Mouse (Mus musculus) forebrain, embryonic 15.5 days (tissue): Measurements from ENCODE around the gene Tspan4. TPM values are rescaled to one million over a fixed set of nuclear protein-coding genes. Genes with fewer than 3 reads are reported as not detected.

Source experiments
- ATAC-seq: fragments of 200-750 bp; cut with Nextera tagmentation; replicated peaks from 2 replicates; pipeline ENCODE4 v1.8.0; 2017; ENCODE audit warnings: mild to moderate bottlenecking, moderate TSS enrichment, moderate library complexity
- H3K27ac ChIP-seq: fragments of 300-500 bp; sonication (generic); replicated peaks from 2 replicates; pipeline ENCODE4 v1.5.1; 2015; ENCODE audit warnings: mild to moderate bottlenecking, inconsistent platforms
- H3K27me3 ChIP-seq: fragments of 300-500 bp; sonication (generic); 2 replicates; pipeline ENCODE4 v1.6.1; 2015; ENCODE audit warnings: inconsistent platforms
- H3K36me3 ChIP-seq: fragments of 300-500 bp; sonication (generic); 2 replicates; pipeline ENCODE4 v1.6.1; 2015; ENCODE audit warnings: mild to moderate bottlenecking, inconsistent platforms
- H3K4me1 ChIP-seq: fragments of 300-500 bp; sonication (generic); 2 replicates; pipeline ENCODE4 v1.6.1; 2015; ENCODE audit warnings: inconsistent platforms
- H3K4me2 ChIP-seq: fragments of 300-500 bp; sonication (generic); replicated peaks from 2 replicates; pipeline ENCODE4 v1.6.1; 2015; ENCODE audit warnings: mild to moderate bottlenecking, inconsistent platforms
- H3K4me3 ChIP-seq: fragments of 300-500 bp; sonication (generic); 2 replicates; pipeline ENCODE4 v1.5.1; 2015; ENCODE audit warnings: mild to moderate bottlenecking, inconsistent platforms
- H3K9ac ChIP-seq: fragments of 300-500 bp; sonication (generic); replicated peaks from 2 replicates; pipeline ENCODE4 v1.6.1; 2015; ENCODE audit warnings: mild to moderate bottlenecking, inconsistent platforms
- H3K9me3 ChIP-seq: fragments of 300-500 bp; sonication (generic); 2 replicates; pipeline ENCODE4 v1.6.1; 2016; ENCODE audit warnings: inconsistent platforms
- WGBS: fragments of 180-500 bp; shearing (Covaris S2); methylation state at CpG from one replicate; pipeline ENCODE4 v1.1.7; 2015; ENCODE audit warnings: mixed read lengths; 5-methylcytosine and 5-hydroxymethylcytosine counted together
- polyA plus RNA-seq: library from polyadenylated mRNA; unstranded; fragments of >200 nt; fragmentation: Nextera tagmentation; extraction: Ambion mirVana; gene quantifications from 2 replicates; pipeline ENCODE4 v1.2.1, GENCODE M21; 2015

Tspan4 gene
- polyA plus RNA-seq, 1 experiment from 2014 or later: 25.6 TPM

DNA sequence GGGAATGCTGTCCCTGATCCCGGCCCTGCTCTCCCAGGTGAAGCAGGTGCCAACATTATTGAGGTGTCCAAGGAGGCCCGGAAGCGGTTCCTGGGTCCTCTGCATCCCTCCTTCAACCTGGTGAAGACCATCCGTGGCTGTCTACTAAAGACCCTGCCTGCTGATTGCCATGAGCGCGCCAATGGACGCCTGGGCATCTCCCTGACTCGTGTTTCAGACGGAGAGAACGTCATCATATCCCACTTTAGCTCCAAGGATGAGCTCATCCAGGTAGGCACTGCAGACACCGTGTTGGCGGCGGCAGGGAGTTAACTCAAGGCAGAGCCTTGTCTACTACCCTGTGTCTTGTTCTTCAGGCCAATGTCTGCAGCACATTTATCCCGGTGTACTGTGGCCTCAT lies 17.8 kb upstream of the Tspan4 start:
- ATAC-seq: no peak
- H3K36me3 ChIP-seq: peaks cover 11% of the 10 kb centered on the region
- no peak overlapping the region for H3K4me2 ChIP-seq
- H3K9ac ChIP-seq: no peak overlapping the region
- H3K9me3 ChIP-seq: no peaks in the 10 kb centered on the region
- H3K4me1 ChIP-seq: peaks cover 29% of the 10 kb centered on the region
- WGBS: 92% methylated on average over 14 of the region's 14 CpGs
- H3K4me3 ChIP-seq: no peak overlapping the region
- H3K27me3 ChIP-seq: peaks cover 27% of the 10 kb centered on the region
- no peak overlapping the region for H3K27ac ChIP-seq

DNA sequence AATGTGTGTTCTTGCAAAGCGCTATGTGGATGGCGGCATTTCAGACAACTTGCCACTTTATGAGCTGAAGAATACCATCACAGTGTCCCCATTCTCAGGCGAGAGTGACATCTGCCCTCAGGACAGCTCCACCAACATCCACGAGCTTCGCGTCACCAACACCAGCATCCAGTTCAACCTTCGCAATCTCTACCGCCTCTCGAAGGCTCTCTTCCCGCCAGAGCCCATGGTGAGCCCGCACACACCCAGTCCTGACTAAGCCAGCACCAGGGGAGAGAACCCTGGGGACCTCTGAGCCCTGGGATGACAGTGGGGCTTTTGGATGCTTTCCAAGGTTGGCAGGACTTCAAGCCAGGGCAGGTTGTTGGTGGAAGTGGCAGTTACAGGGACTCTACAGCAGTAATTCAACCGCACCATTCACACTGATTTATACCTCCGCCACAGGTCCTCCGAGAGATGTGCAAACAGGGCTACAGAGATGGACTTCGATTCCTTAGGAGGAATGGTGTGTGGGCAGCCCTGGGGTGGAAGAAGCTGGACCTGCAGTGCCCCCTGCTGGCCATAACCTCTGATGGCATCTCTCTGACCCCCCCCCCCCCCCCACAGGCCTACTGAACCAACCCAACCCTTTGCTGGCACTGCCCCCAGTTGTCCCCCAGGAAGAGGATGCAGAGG lies 16.9 kb upstream of the Tspan4 start:
- peaks cover 36% of the 10 kb centered on the region for H3K27me3 ChIP-seq
- H3K4me3 ChIP-seq: no peak overlapping the region
- no peak overlapping the region for H3K27ac ChIP-seq
- no peak for ATAC-seq
- H3K9me3 ChIP-seq: no peaks in the 10 kb centered on the region
- H3K9ac ChIP-seq: no peak overlapping the region
- H3K4me2 ChIP-seq: no peak overlapping the region
- whole genome bisulfite sequencing: 78% methylated on average over 15 of the region's 15 CpGs
- H3K4me1 ChIP-seq: peaks cover 29% of the 10 kb centered on the region
- H3K36me3 ChIP-seq: peaks cover 9% of the 10 kb centered on the region; the same call in 1 of the 2 replicates

DNA sequence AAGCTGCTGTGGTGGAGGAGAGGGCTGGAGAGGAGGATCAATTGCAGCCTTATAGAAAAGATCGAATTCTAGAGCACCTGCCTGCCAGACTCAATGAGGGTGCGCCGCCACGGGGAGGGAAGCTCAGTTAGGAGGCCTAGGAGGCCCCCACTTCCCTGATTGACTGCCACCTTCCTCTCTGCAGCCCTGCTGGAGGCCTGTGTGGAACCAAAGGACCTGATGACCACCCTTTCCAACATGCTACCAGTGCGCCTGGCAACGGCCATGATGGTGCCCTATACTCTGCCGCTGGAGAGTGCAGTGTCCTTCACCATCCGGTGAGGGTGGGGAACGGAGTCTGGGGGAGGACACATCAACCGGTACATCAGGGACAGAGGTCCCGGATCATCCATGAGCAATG lies 16.4 kb upstream of the Tspan4 start:
- WGBS: 93% methylated on average over 11 of the region's 11 CpGs
- H3K9ac ChIP-seq: no peak overlapping the region
- no peaks in the 10 kb centered on the region for H3K9me3 ChIP-seq
- H3K4me1 ChIP-seq: peaks cover 29% of the 10 kb centered on the region
- no peak overlapping the region for H3K27ac ChIP-seq
- peaks cover 42% of the 10 kb centered on the region for H3K27me3 ChIP-seq
- H3K4me3 ChIP-seq: no peak overlapping the region
- peaks cover 9% of the 10 kb centered on the region; the same call in 1 of the 2 replicates for H3K36me3 ChIP-seq
- ATAC-seq: no peak
- no peak overlapping the region for H3K4me2 ChIP-seq

DNA sequence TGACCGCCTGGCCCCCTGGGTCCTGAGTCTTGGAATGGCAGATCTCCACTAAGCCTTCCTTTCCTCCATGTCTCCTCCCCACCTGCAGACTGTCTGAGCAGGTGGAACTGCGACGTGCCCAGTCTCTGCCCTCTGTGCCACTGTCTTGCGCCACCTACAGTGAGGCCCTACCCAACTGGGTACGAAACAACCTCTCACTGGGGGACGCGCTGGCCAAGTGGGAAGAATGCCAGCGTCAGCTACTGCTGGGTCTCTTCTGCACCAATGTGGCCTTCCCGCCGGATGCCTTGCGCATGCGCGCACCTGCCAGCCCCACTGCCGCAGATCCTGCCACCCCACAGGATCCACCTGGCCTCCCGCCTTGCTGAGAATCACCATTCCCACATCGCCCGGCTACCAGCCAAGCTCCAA lies 15.7 kb upstream of the Tspan4 start:
- Histone ChIP-seq H3K4me1 (peaks cover 29% of the 10 kb centered on the region), H3K27ac (no peak overlapping the region)
- no peak for ATAC-seq

DNA sequence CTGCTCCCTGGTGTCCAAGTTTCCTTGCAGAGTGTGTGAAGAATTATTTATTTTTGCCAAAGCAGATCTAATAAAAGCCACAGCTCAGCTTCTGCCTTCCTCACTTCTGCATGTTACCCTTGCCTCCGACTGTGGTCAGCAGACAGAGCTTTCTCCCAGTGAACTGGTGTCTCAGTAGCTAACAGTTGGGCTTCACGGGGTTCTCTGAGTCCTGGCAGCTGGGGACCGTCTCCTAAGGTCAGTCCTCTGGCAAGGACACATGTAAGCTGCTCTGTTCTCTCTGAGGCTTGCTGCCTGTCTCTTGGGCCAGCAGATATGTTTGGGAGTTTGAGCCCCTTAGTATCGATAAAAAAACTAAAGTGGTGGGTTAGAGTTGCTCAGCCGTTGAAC lies 15.0 kb upstream of the Tspan4 start:
- no peaks in the 10 kb centered on the region for H3K9me3 ChIP-seq
- peaks cover 9% of the 10 kb centered on the region; the same call in 1 of the 2 replicates for H3K36me3 ChIP-seq
- H3K4me1 ChIP-seq: peaks cover 29% of the 10 kb centered on the region
- no peak for ATAC-seq
- no peak overlapping the region for H3K9ac ChIP-seq
- no peak overlapping the region for H3K4me3 ChIP-seq
- H3K27me3 ChIP-seq: peaks cover 55% of the 10 kb centered on the region
- H3K27ac ChIP-seq: no peak overlapping the region
- 86% methylated on average over 5 of the region's 5 CpGs for WGBS
- H3K4me2 ChIP-seq: no peak overlapping the region

More for the DNA sequence above, 15.7 kb upstream of the Tspan4 start:
- 92% methylated on average over 17 of the region's 17 CpGs for WGBS
- Histone ChIP-seq H3K4me2 (no peak overlapping the region), H3K9me3 (no peaks in the 10 kb centered on the region), H3K9ac (no peak overlapping the region), H3K36me3 (peaks cover 9% of the 10 kb centered on the region; the same call in 1 of the 2 replicates), H3K4me3 (no peak overlapping the region), H3K27me3 (peaks cover 48% of the 10 kb centered on the region)

DNA sequence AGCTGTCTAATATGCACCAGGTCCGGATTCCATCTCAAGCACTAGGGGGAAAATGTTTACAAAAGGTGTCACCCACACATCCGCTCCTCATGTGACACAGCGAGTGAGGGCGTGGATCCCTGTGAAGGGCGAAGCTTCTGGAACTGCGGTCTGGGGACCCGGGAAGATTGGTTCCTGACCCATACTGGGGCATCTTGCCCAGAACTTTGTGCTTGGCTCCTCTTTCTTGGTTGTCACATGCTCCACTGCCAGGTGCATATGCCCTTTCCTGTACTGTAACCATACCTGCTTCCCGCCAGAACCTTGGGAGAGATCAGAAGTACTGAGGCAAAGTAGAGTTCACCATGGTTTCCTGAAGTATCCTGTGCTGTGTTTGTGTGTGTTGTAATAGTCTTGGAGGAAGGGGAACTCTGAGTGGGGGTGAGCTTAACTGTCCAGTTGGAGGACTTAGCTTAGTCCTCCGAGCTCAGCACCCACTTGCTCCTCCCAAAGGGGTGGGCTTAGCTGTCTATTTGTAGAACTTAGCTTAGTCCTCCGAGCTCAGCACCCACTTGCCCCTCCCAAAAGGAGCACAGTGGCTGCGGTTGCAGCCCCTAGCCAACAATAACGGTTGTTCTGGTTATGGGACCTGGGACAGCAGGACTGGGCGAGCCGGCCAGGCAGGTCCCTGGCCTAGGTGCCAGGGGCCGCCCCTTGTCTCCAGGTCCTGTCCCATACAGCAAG lies 14.5 kb upstream of the Tspan4 start, which contains the start of gene Cracr2b:
Gene Cracr2b (plus strand): TSS at position 704 of the 723 bp plus-strand sequence.
- 76% methylated on average over 15 of the region's 15 CpGs for WGBS
- no peaks in the 10 kb centered on the region for H3K9me3 ChIP-seq
- peak within 1 kb of the TSS; percentile 54 for H3K4me2 ChIP-seq
- peak within 1 kb of the TSS; percentile 32 for H3K4me3 ChIP-seq
- no peak within 1 kb of the TSS for H3K27ac ChIP-seq
- H3K4me1 ChIP-seq: peaks cover 26% of the 10 kb centered on the region
- no peak for ATAC-seq
- peak within 1 kb of the TSS; percentile 30; the same call in 1 of the 2 replicates for H3K9ac ChIP-seq
- peaks cover 60% of the 10 kb centered on the region for H3K27me3 ChIP-seq
- H3K36me3 ChIP-seq: peaks cover 9% of the 10 kb centered on the region; the same call in 1 of the 2 replicates

DNA sequence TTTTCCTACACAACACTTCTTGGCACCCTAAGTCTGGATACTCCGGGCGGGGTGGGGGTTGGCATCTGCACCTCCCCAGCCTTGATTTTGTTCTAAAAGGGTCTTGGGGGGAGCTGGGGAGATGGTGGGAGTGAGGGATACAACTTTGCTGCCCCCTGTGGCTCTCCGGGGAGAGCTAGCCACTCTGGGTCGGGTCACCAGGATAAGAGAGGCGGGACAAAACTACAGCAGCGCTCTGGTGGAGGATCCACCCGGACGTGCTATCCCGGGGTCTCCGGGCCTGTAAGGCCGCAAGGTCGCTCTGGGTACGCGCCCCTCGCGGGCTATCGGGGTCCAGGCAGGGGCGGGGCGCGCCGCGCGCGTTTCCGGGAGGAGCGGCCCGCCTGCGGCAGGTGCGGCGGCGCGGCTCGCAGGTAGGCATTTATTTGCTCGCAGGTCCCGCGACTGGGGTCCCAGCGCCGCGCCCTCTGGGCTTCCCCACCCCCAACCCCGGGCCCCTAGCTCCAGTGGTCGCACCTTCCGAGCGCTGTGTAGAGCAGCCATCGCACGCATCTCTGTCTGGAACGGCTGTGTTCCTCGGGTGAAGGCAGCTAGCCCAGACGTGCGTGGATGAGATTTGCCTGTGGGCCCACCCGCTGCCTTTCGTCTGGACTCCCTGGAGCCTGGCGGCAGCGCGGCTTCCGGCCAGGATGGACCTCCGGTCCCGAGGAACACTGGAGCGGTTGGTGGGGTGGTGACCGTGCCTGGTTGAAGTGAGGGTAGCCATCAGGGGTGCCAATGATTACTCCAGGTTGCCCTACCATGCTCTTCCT lies 13.3 kb upstream of the Tspan4 start:
- WGBS: 3% methylated on average over 59 of the region's 59 CpGs
- ATAC-seq: no peak
- peak overlapping the region; percentile 32 for H3K4me3 ChIP-seq
- H3K27ac ChIP-seq: no peak overlapping the region
- no peaks in the 10 kb centered on the region for H3K9me3 ChIP-seq
- H3K4me1 ChIP-seq: peaks cover 18% of the 10 kb centered on the region
- peaks cover 9% of the 10 kb centered on the region; the same call in 1 of the 2 replicates for H3K36me3 ChIP-seq
- H3K4me2 ChIP-seq: peak overlapping the region; percentile 54
- peak overlapping the region; percentile 30; the same call in 1 of the 2 replicates for H3K9ac ChIP-seq
- H3K27me3 ChIP-seq: peaks cover 71% of the 10 kb centered on the region

DNA sequence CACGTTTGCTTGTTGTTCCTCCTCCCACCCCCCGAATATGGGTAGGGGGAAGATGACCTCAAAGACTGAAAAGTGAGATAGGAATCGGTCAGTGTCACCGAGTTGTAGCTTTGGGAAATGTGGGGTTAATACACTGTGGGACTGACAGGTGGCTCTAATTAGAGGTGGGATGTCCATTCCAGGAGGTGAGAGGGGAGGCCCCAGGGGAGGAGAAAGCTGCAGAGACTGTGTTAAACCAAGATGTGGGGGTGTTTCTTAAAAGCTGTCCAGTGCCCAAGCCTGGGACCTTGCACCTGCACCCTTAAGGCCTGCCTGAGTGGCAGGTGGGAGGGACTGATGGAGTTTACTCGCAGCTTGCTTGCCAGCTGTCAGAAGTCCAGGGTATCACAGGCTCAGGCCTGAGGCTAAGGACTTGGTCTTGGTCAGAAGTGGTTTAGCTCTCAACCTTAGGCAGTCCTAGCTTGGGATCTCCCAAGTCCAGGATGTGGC lies 12.7 kb upstream of the Tspan4 start:
- H3K4me2 ChIP-seq: peak overlapping the region; percentile 54; the same call in 1 of the 2 replicates
- H3K27me3 ChIP-seq: peaks cover 72% of the 10 kb centered on the region
- H3K36me3 ChIP-seq: peaks cover 9% of the 10 kb centered on the region; the same call in 1 of the 2 replicates
- H3K4me1 ChIP-seq: peaks cover 24% of the 10 kb centered on the region
- no peaks in the 10 kb centered on the region for H3K9me3 ChIP-seq
- H3K27ac ChIP-seq: no peak overlapping the region
- H3K9ac ChIP-seq: no peak overlapping the region
- WGBS: 12% methylated on average over 5 of the region's 5 CpGs
- peak overlapping the region; percentile 32 for H3K4me3 ChIP-seq
- ATAC-seq: no peak

DNA sequence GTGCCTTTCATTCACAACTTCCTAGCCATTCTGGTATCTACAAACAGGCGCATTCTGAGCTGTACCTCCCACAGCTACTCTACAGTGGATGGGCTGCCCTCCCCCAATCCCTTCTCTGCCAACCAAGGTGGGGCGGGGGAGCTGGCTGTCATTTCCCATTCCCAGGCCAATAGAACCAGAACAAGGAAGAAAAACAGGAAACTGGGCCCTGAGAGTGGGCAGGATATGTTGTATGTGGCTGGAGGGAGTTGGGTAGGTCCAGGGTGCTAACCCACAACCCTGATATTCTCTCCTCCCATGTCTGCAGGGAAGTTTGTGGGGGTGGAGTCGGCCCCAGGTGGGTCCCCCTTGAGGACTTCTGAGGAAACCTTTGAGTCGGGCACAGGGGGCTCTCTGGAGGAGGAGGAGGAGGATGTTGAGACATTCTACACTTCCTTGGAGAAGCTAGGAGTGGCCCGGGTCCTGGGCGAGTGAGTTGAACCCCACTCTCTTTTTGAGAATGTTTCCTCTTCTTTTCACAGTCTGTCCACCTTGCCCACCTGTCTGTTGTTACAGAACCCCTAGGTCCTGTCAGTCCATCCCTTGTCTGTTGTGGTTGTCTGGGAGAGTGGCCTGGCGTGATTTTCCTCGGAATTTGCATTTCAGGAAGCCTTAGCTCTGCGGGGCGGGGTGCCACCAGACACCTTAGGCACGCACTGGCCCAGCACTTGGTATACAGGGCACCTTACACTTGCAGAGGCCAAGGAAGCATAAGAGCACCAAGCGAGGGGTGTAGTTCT lies 11.0 kb upstream of the Tspan4 start:
- 24% methylated on average over 12 of the region's 12 CpGs for WGBS
- Histone ChIP-seq H3K27me3 (peaks cover 72% of the 10 kb centered on the region), H3K36me3 (peaks cover 5% of the 10 kb centered on the region; the same call in 1 of the 2 replicates), H3K4me1 (peaks cover 40% of the 10 kb centered on the region), H3K4me3 (no peak overlapping the region), H3K9me3 (no peaks in the 10 kb centered on the region), H3K27ac (no peak overlapping the region), H3K9ac (no peak overlapping the region), H3K4me2 (no peak overlapping the region)
- no peak for ATAC-seq

DNA sequence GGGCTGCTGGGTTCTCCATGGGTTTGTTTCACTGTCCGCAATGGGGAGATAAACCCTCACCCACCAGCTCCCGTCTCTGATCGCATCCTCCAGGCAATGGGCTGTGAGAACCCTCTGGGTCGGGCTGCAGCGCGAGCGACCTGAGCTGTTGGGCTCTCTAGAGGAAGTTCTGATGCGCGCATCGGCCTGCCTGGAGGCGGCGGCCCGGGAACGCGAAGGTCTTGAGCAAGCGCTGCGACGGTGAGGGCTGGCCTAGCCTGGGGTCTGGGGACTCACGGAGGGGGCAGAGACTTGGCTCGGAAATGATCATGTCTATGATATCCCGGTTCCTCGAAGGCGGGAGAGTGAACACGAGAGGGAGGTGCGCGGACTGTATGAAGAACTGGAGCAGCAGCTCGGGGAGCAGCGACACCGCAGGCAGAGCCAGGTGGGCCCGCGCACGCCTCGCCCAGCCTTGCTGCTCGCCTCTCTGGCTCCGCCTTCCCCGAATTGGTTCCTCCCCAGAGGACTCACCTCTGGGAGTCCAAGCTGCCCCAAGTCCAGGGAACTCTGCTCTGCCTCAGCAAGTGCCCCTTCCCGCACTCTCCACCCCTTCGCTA lies 10.3 kb upstream of the Tspan4 start:
- Histone ChIP-seq H3K4me3 (peak overlapping the region; percentile 14; the same call in 1 of the 2 replicates), H3K4me1 (peaks cover 47% of the 10 kb centered on the region), H3K4me2 (peak overlapping the region; percentile 8; the same call in 1 of the 2 replicates), H3K27me3 (peaks cover 69% of the 10 kb centered on the region), H3K27ac (no peak overlapping the region), H3K36me3 (peaks cover 4% of the 10 kb centered on the region; the same call in 1 of the 2 replicates), H3K9me3 (no peaks in the 10 kb centered on the region), H3K9ac (no peak overlapping the region)
- 4% methylated on average over 38 of the region's 38 CpGs for WGBS
- no peak for ATAC-seq
